Mouse (Mus musculus) forebrain, postnatal 0 days (tissue): ENCODE data around the gene Pcdh7. TPM values are rescaled to one million over a fixed set of nuclear protein-coding genes. Genes with fewer than 3 reads are reported as not detected.
"Not testable (repeated sequence)": the region's sequence is repeated elsewhere in the genome, so short reads cannot be mapped to it uniquely, and the experiment has no call there.

Source experiments
- ATAC-seq: fragments of 200-750 bp; cut with Nextera tagmentation; 2 replicates; pipeline ENCODE4 v1.8.0; 2017; ENCODE audit warnings: mild to moderate bottlenecking, moderate library complexity
- DNase-seq: peaks from one replicate; pipeline ENCODE4 v3.0.0-alpha.2; 2015
- H3K27ac ChIP-seq: fragments of 300-500 bp; sonication (generic); 2 replicates; pipeline ENCODE4 v1.5.1; 2014; ENCODE audit warnings: low read depth, mild to moderate bottlenecking, antibody characterized with exemption, low read length, moderate library complexity, mixed read lengths
- H3K27me3 ChIP-seq: fragments of 300-500 bp; sonication (generic); 2 replicates; pipeline ENCODE4 v1.6.1; 2014; ENCODE audit warnings: mild to moderate bottlenecking, low read length, mixed read lengths; ENCODE audit not compliant: insufficient read depth
- H3K36me3 ChIP-seq: fragments of 300-500 bp; sonication (generic); 2 replicates; pipeline ENCODE4 v1.6.1; 2014; ENCODE audit warnings: mild to moderate bottlenecking, moderate library complexity; ENCODE audit not compliant: insufficient read depth
- H3K4me1 ChIP-seq: fragments of 300-500 bp; sonication (generic); 2 replicates; pipeline ENCODE4 v1.6.1; 2014; ENCODE audit warnings: antibody characterized with exemption; ENCODE audit not compliant: insufficient read depth
- H3K4me2 ChIP-seq: fragments of 300-500 bp; sonication (generic); 2 replicates; pipeline ENCODE4 v1.6.1; 2014; ENCODE audit warnings: low read depth, mild to moderate bottlenecking, moderate library complexity
- H3K4me3 ChIP-seq: fragments of 300-500 bp; sonication (generic); 2 replicates; pipeline ENCODE4 v1.5.1; 2014; ENCODE audit warnings: low read depth, low read length, mixed read lengths
- H3K9ac ChIP-seq: fragments of 300-500 bp; sonication (generic); 2 replicates; pipeline ENCODE4 v1.6.1; 2014; ENCODE audit warnings: mild to moderate bottlenecking
- H3K9me3 ChIP-seq: fragments of 300-500 bp; sonication (generic); 2 replicates; pipeline ENCODE4 v1.6.1; 2016; ENCODE audit warnings: low read length
- CTCF ChIP-seq: sonication (generic); IDR thresholded peaks from 2 replicates; pipeline ENCODE4 v1.5.1; 2016; ENCODE audit warnings: antibody characterized with exemption, control low read depth, low read depth
- WGBS: fragments of 180-500 bp; shearing (Covaris S2); extraction: QIAGEN DNeasy Blood & Tissue Kit; methylation state at CpG from one replicate; pipeline ENCODE4 v1.1.7; 2014; 5-methylcytosine and 5-hydroxymethylcytosine counted together
- polyA plus RNA-seq: library from polyadenylated mRNA; unstranded; fragments of >200 nt; fragmentation: Nextera tagmentation; extraction: Ambion mirVana; gene quantifications from 2 replicates; pipeline ENCODE4 v1.2.1, GENCODE M21; 2015
- total RNA-seq: library from RNA; depleted of rRNA; stranded (reverse); fragments of >200 nt; gene quantifications from 2 replicates; pipeline ENCODE4 v1.2.3, GENCODE M21; 2014; rRNA removed

The Pcdh7 gene
- total RNA-seq (84.7 and 89.3 TPM in 2 replicates), polyA plus RNA-seq (12.7 and 15.5 TPM in 2 replicates)

DNA sequence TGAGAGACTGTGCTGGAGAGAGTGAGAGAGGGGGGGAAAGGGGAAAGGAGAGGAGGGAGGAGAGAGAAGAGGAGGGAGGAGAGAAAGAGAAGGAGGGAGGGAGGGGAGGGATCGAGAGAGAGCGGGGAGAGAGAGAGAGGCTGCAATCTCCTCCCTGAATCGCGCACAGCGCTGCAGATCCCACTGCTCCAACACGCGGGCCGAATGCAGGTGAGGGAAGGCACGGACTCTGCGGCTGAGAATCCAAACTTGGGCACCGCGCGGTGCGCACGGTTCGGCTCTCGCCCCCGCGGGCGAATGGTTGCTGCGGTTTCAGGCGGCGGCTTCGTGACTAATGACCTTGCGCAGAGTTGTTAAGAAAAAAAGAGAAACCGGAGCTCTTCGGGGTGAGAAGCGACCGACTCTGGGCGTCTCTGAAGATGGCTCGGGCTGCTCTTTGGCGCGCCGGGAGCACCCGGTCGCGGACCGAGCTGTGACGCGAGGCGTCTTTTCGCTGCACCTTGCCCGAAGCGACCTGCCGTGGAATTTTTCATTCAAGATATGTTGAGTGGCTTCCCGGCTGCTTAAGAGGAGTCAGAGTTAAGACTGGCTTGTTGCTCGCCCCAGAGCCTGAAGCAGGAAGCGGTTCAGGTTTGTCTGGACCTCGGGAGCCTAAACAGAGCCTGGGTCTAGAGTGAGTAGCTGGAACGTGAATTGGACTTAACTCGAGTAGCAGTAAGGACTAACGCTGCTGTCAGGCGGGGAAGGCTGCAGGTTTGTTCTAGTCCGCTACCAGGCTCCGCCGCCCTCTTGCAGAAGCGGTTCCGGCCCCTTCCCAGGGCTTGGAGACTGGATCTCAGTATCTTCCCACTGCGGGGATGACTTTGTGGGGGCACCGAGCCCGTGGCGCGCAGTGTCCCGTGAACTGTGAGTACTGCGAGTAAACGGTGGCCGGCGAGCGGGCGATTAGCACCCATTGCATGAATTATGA lies at the start of gene Pcdh7:
Gene Pcdh7, plus strand, starts transcription at position 62 of the 970 bp plus-strand sequence.
- Histone ChIP-seq H3K36me3 (no peaks in the 10 kb centered on the region), H3K27ac (peak within 1 kb of the TSS; percentile 88), H3K27me3 (no peaks in the 10 kb centered on the region), H3K4me1 (peaks cover 12% of the 10 kb centered on the region; the same call in 1 of the 2 replicates), H3K4me2 (peak within 1 kb of the TSS; percentile 90), H3K4me3 (peak within 1 kb of the TSS; percentile 70), H3K9ac (peak within 1 kb of the TSS; percentile 70), H3K9me3 (no peaks in the 10 kb centered on the region)
- WGBS, result under 1% methylated on average over 70 of the region's 70 CpGs
- ATAC-seq (peak; percentile 40), DNase-seq (peak; percentile 77)
- 0 out of 2 replicates have a peak, but pooled peaks have one; percentile 11 for TF ChIP-seq CTCF

DNA sequence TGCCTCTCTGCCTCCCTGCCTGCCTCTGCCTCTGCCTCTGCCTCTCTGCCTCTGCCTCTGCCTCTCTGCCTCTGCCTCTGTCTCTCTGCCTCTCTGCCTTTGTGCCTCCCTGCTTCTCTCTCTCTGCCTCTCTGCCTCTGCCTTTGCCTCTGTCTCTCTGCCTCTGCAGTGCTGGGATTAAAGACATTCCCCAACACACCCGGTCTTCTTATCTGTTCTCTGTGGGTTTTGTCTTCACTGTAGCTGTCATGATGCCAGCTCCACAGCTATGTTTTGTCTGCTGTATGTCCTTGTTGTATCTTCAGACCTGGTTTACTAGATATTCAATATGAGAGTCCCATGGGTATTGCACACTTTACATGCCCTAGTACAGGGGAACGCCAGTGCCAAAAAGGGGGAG lies 40.8 kb upstream of the Pcdh7 start:
- not testable (repeated sequence) for H3K27ac ChIP-seq, H3K4me2 ChIP-seq, H3K9ac ChIP-seq, ATAC-seq, H3K36me3 ChIP-seq, H3K4me1 ChIP-seq, H3K9me3 ChIP-seq, H3K4me3 ChIP-seq, H3K27me3 ChIP-seq, DNase-seq
- 65% methylated on average over 2 of the region's 2 CpGs for WGBS

DNA sequence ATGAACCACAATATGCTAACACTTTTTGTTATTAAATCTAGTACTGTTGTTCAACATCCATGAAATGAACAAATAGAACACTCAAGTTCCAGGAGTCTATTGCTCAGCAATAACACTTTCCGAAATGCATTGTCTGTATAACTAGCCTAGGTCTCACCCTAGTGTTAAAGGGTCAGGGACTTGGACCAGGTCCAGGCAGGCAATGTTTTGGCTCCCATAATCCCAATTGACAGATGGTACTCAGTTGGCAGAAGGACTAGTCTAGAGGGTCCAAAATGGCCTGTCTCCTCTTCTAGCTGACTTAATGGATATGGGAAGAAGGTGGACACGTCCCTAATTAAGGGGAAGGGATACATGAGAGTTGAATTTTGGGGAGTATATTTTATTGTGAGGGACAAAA lies 9.4 kb upstream of the Pcdh7 start:
- H3K27me3 ChIP-seq, result no peaks in the 10 kb centered on the region
- no peak for DNase-seq
- H3K4me2 ChIP-seq, result no peak overlapping the region
- H3K9ac ChIP-seq, result no peak overlapping the region
- no peak for ATAC-seq
- H3K36me3 ChIP-seq, result no peaks in the 10 kb centered on the region
- no peak for TF ChIP-seq CTCF
- H3K4me3 ChIP-seq, result no peak overlapping the region
- 69% methylated on average over 2 of the region's 2 CpGs for WGBS
- no peaks in the 10 kb centered on the region for H3K9me3 ChIP-seq
- no peaks in the 10 kb centered on the region for H3K4me1 ChIP-seq
- no peak overlapping the region for H3K27ac ChIP-seq

DNA sequence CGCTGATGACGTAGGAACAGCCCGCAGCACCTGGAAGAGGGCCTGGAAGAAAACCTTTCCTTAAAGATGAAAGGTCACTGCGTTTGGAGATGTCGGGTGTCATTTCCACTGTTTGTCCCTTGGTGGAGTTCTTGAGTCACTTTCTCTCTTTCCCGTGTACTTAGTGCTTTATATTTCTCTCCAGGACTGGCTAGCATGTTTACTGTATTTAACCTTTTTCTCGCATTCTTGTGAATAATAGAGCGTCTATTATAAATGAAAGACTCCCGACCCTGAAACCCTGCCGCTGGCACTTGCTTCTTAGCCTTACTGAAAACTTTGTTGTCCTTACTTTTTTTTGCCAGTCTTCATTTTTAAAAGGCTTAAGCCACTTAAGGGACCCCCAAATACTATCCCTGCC lies 3.8 kb upstream of the Pcdh7 start:
- H3K36me3 ChIP-seq, result no peaks in the 10 kb centered on the region
- H3K9me3 ChIP-seq, result no peaks in the 10 kb centered on the region
- 0 out of 2 replicates have a peak overlapping the region, but pooled peaks have one; percentile 70 for H3K9ac ChIP-seq
- TF ChIP-seq CTCF, result peak; percentile 71
- no peak overlapping the region for H3K27ac ChIP-seq
- ATAC-seq (no peak), DNase-seq (peak; percentile 63)
- peak overlapping the region; percentile 70 for H3K4me3 ChIP-seq
- WGBS, result 2% methylated on average over 10 of the region's 10 CpGs
- no peaks in the 10 kb centered on the region for H3K4me1 ChIP-seq
- peak overlapping the region; percentile 90 for H3K4me2 ChIP-seq
- no peaks in the 10 kb centered on the region for H3K27me3 ChIP-seq

DNA sequence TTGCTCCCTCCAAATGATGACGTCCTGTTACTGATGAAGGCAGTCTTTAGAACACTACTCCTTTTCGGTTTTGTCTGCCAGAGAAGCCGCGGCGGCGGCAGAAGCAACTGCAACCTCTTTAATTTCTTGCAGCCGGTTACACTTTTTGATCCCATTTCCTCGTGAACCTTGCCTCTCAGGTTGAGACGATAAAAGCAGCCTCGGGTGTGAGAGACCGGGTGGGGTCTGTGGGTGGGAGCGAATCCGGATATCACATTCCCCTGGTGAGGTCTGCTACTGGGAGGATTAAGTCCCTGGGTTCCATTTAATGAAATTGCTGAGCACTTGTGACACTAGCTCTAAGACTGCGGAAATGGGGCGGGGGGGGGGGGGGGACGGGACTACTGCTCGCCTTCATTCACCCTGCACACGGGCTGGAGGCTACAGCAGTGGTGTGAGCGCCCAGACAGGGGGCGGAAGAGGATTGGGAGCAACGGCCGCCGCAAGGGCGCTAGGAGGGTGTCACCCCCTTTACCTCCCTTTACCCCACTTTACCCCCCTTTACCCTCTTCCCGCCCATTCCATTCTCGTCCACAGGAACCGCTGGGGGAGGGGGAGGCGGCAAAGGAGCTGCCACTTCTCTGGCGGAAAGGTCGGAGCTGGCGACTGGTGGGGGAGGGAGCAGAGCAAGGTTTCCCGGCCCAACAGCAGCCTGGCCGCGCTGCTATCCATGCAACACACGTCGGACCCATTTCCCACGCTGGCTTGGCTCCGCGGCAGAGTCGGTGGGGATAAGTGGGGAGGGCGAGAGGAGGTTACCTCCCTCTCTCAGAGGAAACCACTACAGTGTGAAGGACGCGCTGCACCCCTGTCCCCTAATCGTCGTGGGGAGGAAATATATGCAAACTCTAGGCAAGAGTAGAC lies 2.9 kb upstream of the Pcdh7 start:
- Histone ChIP-seq H3K4me2 (peak overlapping the region; percentile 90), H3K9me3 (no peaks in the 10 kb centered on the region), H3K27ac (peak overlapping the region; percentile 88), H3K36me3 (no peaks in the 10 kb centered on the region), H3K4me3 (peak overlapping the region; percentile 70), H3K4me1 (no peaks in the 10 kb centered on the region), H3K9ac (peak overlapping the region; percentile 70), H3K27me3 (no peaks in the 10 kb centered on the region)
- TF ChIP-seq CTCF, result peak; percentile 45
- peak; percentile 49 for ATAC-seq
- 1% methylated on average over 45 of the region's 45 CpGs for WGBS
- DNase-seq, result peak; percentile 77

DNA sequence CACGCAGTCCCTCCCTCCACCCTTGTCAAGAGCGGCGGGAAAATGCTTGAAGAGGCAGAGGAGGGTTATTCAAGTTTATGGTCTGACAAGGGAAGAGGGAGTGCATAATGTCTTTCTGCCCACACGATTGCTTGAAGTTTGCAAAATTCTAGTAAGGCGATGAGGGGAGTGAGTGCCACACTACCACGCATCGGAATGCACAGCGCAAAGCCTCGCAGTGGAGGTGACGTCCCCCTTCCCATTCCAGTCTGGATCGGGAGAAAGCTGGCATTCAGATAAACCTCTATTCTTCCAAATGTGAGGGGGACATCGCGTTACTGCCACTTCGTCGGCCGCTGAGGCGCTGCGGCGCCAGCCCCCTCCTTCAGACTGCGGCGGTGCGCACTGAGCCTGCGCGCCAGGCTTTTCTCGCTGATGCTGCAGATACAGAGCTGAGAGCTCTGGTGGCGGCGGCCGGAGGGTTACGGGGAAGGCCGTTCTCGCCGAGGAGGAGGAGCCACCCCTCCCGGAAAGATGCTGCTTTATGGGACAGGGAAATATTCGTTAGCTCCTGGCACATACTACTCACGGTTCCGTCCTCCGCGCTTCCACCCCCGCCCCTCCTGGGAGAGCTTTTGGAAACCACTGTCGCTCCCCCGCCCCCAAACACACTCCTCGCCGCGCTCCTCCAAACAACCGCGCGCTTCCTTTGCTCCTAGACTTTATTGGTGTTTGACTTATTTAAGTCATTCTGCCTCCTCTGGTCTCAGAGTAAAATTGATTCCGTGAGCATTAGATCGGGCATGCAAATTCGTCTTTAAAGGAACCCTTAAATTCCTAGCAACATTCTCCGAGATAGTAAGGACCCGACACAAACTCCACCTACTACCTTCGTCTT lies 2.0 kb upstream of the Pcdh7 start:
- ATAC-seq, result peak; percentile 67
- H3K9ac ChIP-seq, result peak overlapping the region; percentile 70
- H3K36me3 ChIP-seq, result no peaks in the 10 kb centered on the region
- peak overlapping the region; percentile 88 for H3K27ac ChIP-seq
- DNase-seq, result peak; percentile 91
- no peaks in the 10 kb centered on the region for H3K9me3 ChIP-seq
- 0% methylated on average over 53 of the region's 53 CpGs for WGBS
- peak overlapping the region; percentile 90 for H3K4me2 ChIP-seq
- H3K4me1 ChIP-seq, result no peaks in the 10 kb centered on the region
- TF ChIP-seq CTCF, result no peak; the same call in 1 of the 2 replicates
- H3K4me3 ChIP-seq, result peak overlapping the region; percentile 70
- H3K27me3 ChIP-seq, result no peaks in the 10 kb centered on the region
